Mouse (Mus musculus) hindbrain, embryonic 11.5 days (tissue): ENCODE measurements around the gene Hist1h4n. TPM values are rescaled to one million over a fixed set of nuclear protein-coding genes. Genes with fewer than 3 reads are reported as not detected.
"Not testable (repeated sequence)": the region's sequence is repeated elsewhere in the genome, so short reads cannot be mapped to it uniquely, and the experiment has no call there.

Experiments used
- ATAC-seq: fragments of 200-750 bp; cut with Nextera tagmentation; 2 replicates; pipeline ENCODE4 v1.8.0; 2017; ENCODE audit warnings: mild to moderate bottlenecking, moderate TSS enrichment, moderate library complexity; ENCODE audit not compliant: low FRiP score
- DNase-seq: peaks from one replicate; pipeline ENCODE4 v3.0.0-alpha.2; 2015; ENCODE audit warnings: low spot score
- H3K27ac ChIP-seq: fragments of 300-500 bp; sonication (generic); 2 replicates; pipeline ENCODE4 v1.5.1; 2014; ENCODE audit warnings: mild to moderate bottlenecking, low read depth, low read length
- H3K27me3 ChIP-seq: fragments of 300-500 bp; sonication (generic); 2 replicates; pipeline ENCODE4 v1.6.1; 2014; ENCODE audit warnings: mild to moderate bottlenecking, low read length, moderate library complexity, mixed read lengths; ENCODE audit not compliant: control insufficient read depth, insufficient read depth
- H3K36me3 ChIP-seq: fragments of 300-500 bp; sonication (generic); 2 replicates; pipeline ENCODE4 v1.6.1; 2014; ENCODE audit warnings: mild to moderate bottlenecking, low read length, moderate library complexity, mixed read lengths; ENCODE audit not compliant: control insufficient read depth, insufficient read depth
- H3K4me1 ChIP-seq: fragments of 300-500 bp; sonication (generic); replicated peaks from 2 replicates; pipeline ENCODE4 v1.6.1; 2014; ENCODE audit warnings: low read length, mixed read lengths; ENCODE audit not compliant: control insufficient read depth, insufficient read depth
- H3K4me2 ChIP-seq: fragments of 300-500 bp; sonication (generic); replicated peaks from 2 replicates; pipeline ENCODE4 v1.6.1; 2014; ENCODE audit warnings: mild to moderate bottlenecking, low read depth, low read length
- H3K4me3 ChIP-seq: fragments of 300-500 bp; sonication (generic); 2 replicates; pipeline ENCODE4 v1.5.1; 2014; ENCODE audit warnings: low read depth, low read length
- H3K9ac ChIP-seq: fragments of 300-500 bp; sonication (generic); 2 replicates; pipeline ENCODE4 v1.6.1; 2014; ENCODE audit warnings: low read depth, low read length
- H3K9me3 ChIP-seq: fragments of 300-500 bp; sonication (generic); 2 replicates; pipeline ENCODE4 v1.6.1; 2016; ENCODE audit warnings: low read length; ENCODE audit not compliant: control insufficient read depth
- WGBS: fragments of 180-500 bp; shearing (Covaris S2); extraction: QIAGEN DNeasy Blood & Tissue Kit; methylation state at CpG from one replicate; pipeline ENCODE4 v1.1.7; 2014; 5-methylcytosine and 5-hydroxymethylcytosine counted together
- polyA plus RNA-seq: library from polyadenylated mRNA; unstranded; fragments of >200 nt; fragmentation: Nextera tagmentation; extraction: Ambion mirVana; gene quantifications from 2 replicates; pipeline ENCODE4 v1.2.1, GENCODE M21; 2014

Hist1h4n gene
- polyA plus RNA-seq, 1 experiment from 2014 or later: 13.4 TPM

GRCm38 (mm10) chr13:21786899-21787629 lies 44.9 kb downstream of the Hist1h4n start, which contains the start of the genes Hist1h2an and Hist1h2bp:
TSS of gene Hist1h2an (minus strand) at chr13:21787218.
TSS of gene Hist1h2bp (plus strand) at chr13:21787461.
- not testable (repeated sequence) for H3K9me3 ChIP-seq, H3K27me3 ChIP-seq, H3K36me3 ChIP-seq, H3K4me1 ChIP-seq
- peak; percentile 91 for DNase-seq
- H3K4me2 ChIP-seq: peak within 1 kb of the TSS; percentile 45
- under 1% methylated on average over 36 of the region's 63 CpGs for WGBS
- H3K27ac ChIP-seq: peak within 1 kb of the TSS; percentile 84
- ATAC-seq: peak; percentile 96
- H3K4me3 ChIP-seq: peak within 1 kb of the TSS; percentile 30
- peak within 1 kb of the TSS; percentile 53 for H3K9ac ChIP-seq

GRCm38 (mm10) chr13:21786189-21786898 lies 45.7 kb downstream of the Hist1h4n start:
- Histone ChIP-seq H3K4me2 (peak overlapping the region; percentile 45), H3K27me3 (no peaks in the 10 kb centered on the region), H3K9me3 (no peaks in the 10 kb centered on the region), H3K27ac (peak overlapping the region; percentile 84), H3K4me1 (0 out of 2 replicates have a peak, but pooled peaks cover 5% of the 10 kb centered on the region), H3K4me3 (peak overlapping the region; percentile 30), H3K36me3 (no peaks in the 10 kb centered on the region), H3K9ac (peak overlapping the region; percentile 53; the same call in 1 of the 2 replicates)
- DNase-seq (peak; percentile 51), ATAC-seq (no peak)
- 6% methylated on average over 8 of the region's 8 CpGs for WGBS

- ATAC-seq: no peak
- Histone ChIP-seq H3K27ac (peak overlapping the region; percentile 77), H3K36me3 (no peaks in the 10 kb centered on the region), H3K4me3 (no peak overlapping the region), H3K9ac (peak overlapping the region; percentile 35; the same call in 1 of the 2 replicates), H3K9me3 (no peaks in the 10 kb centered on the region), H3K4me2 (peak overlapping the region; percentile 65), H3K27me3 (no peaks in the 10 kb centered on the region), H3K4me1 (0 out of 2 replicates have a peak, but pooled peaks cover 5% of the 10 kb centered on the region)
- WGBS: 22% methylated on average over 6 of the region's 6 CpGs
- DNase-seq: peak; percentile 22
Measured at GRCm38 (mm10) chr13:21784311-21784710, 47.7 kb downstream of the Hist1h4n start.

DNA sequence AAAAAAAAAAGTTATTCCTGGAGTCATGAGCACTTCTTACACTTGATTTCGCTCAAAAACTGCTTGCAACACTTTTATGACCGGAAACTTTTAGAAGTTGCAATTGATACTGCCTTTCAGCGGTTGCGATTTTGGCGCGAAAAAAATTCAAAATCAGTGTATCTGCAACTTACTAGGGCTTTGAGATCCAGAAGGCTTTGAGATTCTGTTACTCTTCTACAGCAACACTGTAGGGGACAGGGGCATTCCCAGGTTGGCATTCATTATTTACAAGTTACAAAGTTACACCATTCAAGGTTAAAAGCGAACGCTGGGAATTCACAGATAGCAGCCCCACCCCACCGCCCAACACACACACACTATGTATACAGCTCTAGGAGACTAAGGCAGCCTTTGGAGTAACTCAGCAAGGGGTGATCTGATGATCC lies 48.2 kb downstream of the Hist1h4n start:
- Histone ChIP-seq H3K36me3 (no peaks in the 10 kb centered on the region), H3K27me3 (no peaks in the 10 kb centered on the region), H3K27ac (peak overlapping the region; percentile 77), H3K4me3 (peak overlapping the region; percentile 35), H3K9ac (peak overlapping the region; percentile 35; the same call in 1 of the 2 replicates), H3K4me1 (0 out of 2 replicates have a peak, but pooled peaks cover 5% of the 10 kb centered on the region), H3K9me3 (no peaks in the 10 kb centered on the region), H3K4me2 (peak overlapping the region; percentile 65)
- ATAC-seq (no peak), DNase-seq (peak; percentile 74)
- WGBS: 1% methylated on average over 9 of the region's 9 CpGs

- Histone ChIP-seq H3K9ac (peak within 1 kb of the TSS; percentile 64), H3K9me3 (no peaks in the 10 kb centered on the region), H3K36me3 (no peaks in the 10 kb centered on the region), H3K27ac (peak within 1 kb of the TSS; percentile 77), H3K4me2 (peak within 1 kb of the TSS; percentile 65), H3K27me3 (no peaks in the 10 kb centered on the region), H3K4me3 (peak within 1 kb of the TSS; percentile 35), H3K4me1 (0 out of 2 replicates have a peak, but pooled peaks cover 5% of the 10 kb centered on the region)
- DNase-seq: peak; percentile 76
- WGBS: under 1% methylated on average over 13 of the region's 20 CpGs
- ATAC-seq: peak; percentile 69
Measured at GRCm38 (mm10) chr13:21783255-21783617, 48.8 kb downstream of the Hist1h4n start, which contains the start of gene Hist1h3i. TSS of gene Hist1h3i (minus strand) at chr13:21783370.

- H3K9ac ChIP-seq: peak overlapping the region; percentile 64
- H3K27me3 ChIP-seq, H3K4me1 ChIP-seq, ATAC-seq, H3K36me3 ChIP-seq, H3K9me3 ChIP-seq: not testable (repeated sequence)
- H3K4me3 ChIP-seq: peak overlapping the region; percentile 35
- H3K27ac ChIP-seq: peak overlapping the region; percentile 73
- WGBS: under 1% methylated on average over 16 of the region's 35 CpGs
- H3K4me2 ChIP-seq: peak overlapping the region; percentile 65
- DNase-seq: peak; percentile 62
Measured at GRCm38 (mm10) chr13:21782361-21783254, 49.4 kb downstream of the Hist1h4n start.
